Mouse (Mus musculus): Measurements from ENCODE around the gene Slc12a3. TPM values are rescaled to one million over a fixed set of nuclear protein-coding genes. Genes with fewer than 3 reads are reported as not detected.
A peak's percentile ranks its signal among the peaks of the same experiment; 100 is the strongest.

The Slc12a3 gene
- total RNA-seq (2021), result under 1 TPM; 0.38 to 0.57 TPM
- long read RNA-seq, result 0 reads

GRCm38 (mm10) chr8:94328932-94329728, at the start of gene Slc12a3:
Slc12a3 (plus strand) TSS chr8:94329201.
- DNase-seq (ENCODE audit: low spot score in 2 of 2), result no peak

- no peak for DNase-seq (ENCODE audit: low spot score in 2 of 2)
These were observed 48.9 kb upstream of the Slc12a3 start for GRCm38 (mm10) chr8:94280001-94280613.

- no peak for DNase-seq (ENCODE audit: low spot score in 2 of 2)
These were observed 46.5 kb upstream of the Slc12a3 start for GRCm38 (mm10) chr8:94282453-94282985.

- no peak for DNase-seq (ENCODE audit: low spot score in 2 of 2)
These were observed 44.8 kb upstream of the Slc12a3 start for GRCm38 (mm10) chr8:94284204-94284603.

DNA sequence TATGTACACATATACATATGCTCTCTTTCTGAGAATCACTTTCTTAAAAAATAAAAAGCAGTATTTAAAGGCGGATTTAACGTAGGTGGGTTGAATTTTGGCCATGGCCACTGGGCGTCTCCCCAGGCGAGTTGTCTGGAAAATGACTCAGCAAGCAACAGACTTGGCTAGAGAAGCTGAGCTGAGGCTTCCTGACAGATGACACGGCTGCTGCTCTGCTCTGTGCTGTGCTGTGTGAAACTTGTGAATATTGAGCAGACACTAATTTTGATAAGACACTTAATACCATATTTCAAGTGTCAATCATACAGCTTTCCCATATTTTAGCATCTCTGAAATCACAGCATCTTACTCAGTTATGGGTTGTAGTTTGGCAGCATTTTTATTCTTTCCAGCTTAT, 38.4 kb upstream of the Slc12a3 start:
- DNase-seq (ENCODE audit: low spot score in 2 of 2), result no peak

DNA sequence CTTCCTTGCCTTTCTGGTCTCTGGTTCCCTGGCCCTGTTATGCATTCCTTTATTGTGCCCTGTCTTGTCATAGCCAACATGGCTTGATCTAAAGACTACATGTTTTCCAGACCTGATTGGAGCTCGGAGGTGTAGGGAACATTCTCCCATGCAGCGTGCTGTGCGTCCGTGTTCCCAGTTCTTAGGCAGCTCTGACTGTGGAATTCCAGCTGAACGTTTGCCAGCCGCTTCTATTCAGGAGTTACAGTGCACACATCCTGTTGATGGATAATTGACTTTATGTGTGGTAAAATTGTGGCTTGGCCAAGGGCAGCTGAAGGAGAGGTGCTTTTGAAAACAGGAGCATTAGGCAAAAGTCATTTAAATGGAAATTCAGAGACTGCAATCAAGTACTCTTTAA, 36.9 kb upstream of the Slc12a3 start:
- peak in 1 of 2 experiments; percentile 32 for DNase-seq (ENCODE audit: low spot score in 2 of 2)

DNA sequence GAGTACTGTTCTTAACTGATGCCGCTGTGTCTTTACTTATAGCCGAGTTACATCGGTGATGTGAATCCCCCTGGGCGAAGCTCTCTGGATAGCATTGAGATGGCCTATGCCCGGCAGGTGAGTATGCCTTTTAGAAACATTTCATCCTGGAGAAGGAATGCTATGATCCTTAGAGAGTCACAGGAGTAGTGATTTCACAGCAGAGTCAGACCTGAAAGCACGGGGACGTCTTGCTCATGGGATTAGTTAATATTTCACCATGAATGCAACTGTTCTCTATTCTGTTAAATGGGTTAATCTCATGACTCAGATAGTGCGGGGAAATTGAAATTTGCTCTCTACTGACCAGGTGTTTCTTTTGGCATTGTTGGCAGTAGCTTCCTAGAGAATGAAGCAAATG, 36.4 kb upstream of the Slc12a3 start:
- no peak for DNase-seq (ENCODE audit: low spot score in 2 of 2)

DNA sequence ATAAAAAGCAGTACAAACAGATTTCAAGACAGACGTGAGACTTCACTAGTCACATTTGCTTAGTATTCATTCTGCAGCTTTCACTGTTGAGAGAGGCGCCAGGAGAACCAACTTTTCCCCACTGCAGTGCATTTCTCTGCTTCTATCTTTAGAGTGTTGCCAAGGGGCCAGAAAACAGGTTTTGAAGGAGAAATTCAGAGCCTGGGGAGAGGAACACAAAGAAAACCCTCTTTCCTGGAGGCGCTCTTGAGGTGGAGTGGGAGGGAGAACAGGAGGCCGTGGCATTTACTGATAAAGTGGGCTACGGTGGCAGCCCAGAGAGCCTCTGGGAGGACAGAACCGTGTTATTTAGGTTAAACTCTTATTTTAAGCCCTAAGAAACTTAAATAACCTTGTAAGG, 33.3 kb upstream of the Slc12a3 start:
- DNase-seq (ENCODE audit: low spot score in 2 of 2), result no peak

GRCm38 (mm10) chr8:94296312-94296991, 32.5 kb upstream of the Slc12a3 start:
- DNase-seq (ENCODE audit: low spot score in 2 of 2), result no peak

DNA sequence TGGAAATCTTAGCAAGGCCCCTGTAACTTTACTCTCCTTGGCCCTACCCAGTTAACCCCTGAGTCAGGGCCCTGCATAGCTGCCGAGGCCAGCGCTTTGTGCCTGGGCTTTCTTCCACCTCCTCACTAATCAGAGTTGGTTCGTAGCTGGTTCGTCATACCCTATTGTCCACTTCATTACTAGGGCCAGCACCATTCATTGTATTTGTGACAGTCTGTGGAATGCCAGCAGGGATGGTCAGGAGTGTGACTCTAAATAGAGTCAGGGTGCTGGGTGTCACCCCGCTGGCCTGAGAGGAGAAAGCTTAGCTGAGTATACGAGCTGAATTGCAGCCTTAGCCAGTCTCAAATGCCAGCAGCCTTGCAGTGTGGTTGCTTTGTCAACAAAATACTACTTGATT, 31.9 kb upstream of the Slc12a3 start:
- no peak for DNase-seq (ENCODE audit: low spot score in 2 of 2)

- DNase-seq (ENCODE audit: low spot score in 2 of 2), result no peak
These were observed 28.2 kb upstream of the Slc12a3 start for GRCm38 (mm10) chr8:94300809-94301208.

GRCm38 (mm10) chr8:94304412-94304811, 24.6 kb upstream of the Slc12a3 start:
- DNase-seq (ENCODE audit: low spot score in 2 of 2), result no peak

GRCm38 (mm10) chr8:94306989-94307513, 21.9 kb upstream of the Slc12a3 start:
- DNase-seq (ENCODE audit: low spot score in 2 of 2), result no peak

GRCm38 (mm10) chr8:94307652-94308051, 21.3 kb upstream of the Slc12a3 start:
- DNase-seq (ENCODE audit: low spot score in 2 of 2), result no peak

- no peak for DNase-seq (ENCODE audit: low spot score in 2 of 2)
These were observed 14.9 kb upstream of the Slc12a3 start for GRCm38 (mm10) chr8:94314069-94314468.

GRCm38 (mm10) chr8:94317249-94317648, 11.8 kb upstream of the Slc12a3 start:
- no peak for DNase-seq (ENCODE audit: low spot score in 2 of 2)

DNA sequence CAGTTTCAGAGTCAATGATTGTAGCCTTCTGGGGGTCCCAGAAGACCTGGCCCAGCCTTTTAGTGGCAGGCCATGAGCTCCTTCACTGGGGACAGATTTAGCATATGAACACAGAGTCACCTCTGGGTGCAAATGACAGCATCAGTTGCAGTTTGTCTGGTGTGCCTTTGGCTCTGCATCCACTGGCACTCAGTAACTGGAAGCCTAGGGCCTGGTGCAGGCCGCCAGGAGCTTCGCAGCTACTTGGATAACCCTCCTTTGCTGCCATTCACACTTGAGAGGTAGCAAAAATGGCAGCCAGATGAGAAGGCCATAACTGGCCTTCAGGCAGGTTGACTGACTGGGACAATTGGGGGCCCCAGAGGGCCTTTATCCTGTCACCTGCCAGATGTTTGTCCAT, 11.3 kb upstream of the Slc12a3 start:
- DNase-seq (ENCODE audit: low spot score in 2 of 2), result no peak

GRCm38 (mm10) chr8:94320036-94320435, 9.0 kb upstream of the Slc12a3 start:
- no peak for DNase-seq (ENCODE audit: low spot score in 2 of 2)

DNA sequence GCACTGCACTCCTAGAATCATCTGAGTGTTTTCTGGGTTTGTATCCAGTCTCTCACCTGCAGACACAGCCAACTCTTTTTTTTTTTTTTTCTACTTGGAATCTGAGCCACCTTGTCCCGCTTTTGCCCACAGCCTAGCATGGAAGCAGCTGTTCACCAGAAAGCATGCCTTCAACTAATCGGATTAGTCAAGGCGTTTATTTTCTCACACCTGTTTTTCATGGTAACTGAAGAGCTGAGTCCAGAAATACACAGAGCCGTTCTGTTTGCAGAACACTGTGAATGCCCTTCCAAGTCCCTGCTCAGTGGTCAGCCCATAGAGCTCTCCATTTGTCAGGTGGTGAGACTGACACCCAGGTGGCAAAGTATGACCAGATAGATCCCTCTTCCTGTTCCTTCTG, 6.9 kb upstream of the Slc12a3 start:
- DNase-seq (ENCODE audit: low spot score in 2 of 2), result no peak

DNA sequence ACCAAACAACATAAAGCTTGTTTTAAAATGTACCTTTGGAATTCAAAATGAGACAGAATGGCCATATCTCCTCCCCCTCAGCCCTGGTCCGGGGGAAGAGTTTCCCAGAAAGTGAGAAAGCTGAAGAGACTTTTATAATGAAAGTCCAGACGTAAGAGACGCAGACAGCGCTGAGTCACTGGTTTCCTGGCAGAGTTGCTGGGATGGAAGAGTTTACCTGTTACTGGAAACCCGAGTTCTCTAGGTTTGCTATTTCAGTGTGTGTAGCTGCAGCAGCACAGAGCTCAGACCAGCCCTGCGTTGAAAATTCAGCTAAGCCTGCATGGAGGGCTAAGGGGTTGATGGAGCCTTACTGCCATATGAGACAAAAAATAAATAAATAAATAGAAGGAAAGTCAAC, 6.0 kb upstream of the Slc12a3 start:
- DNase-seq (ENCODE audit: low spot score in 2 of 2), result no peak

- DNase-seq (ENCODE audit: low spot score in 2 of 2), result no peak
These were observed 4.9 kb upstream of the Slc12a3 start for GRCm38 (mm10) chr8:94324071-94324470.

- no peak for DNase-seq (ENCODE audit: low spot score in 2 of 2)
These were observed 3.0 kb upstream of the Slc12a3 start for GRCm38 (mm10) chr8:94326016-94326415.
